Mouse (Mus musculus): Measurements from ENCODE around the gene Baiap2l1. TPM values are rescaled to one million over a fixed set of nuclear protein-coding genes. Genes with fewer than 3 reads are reported as not detected.

Baiap2l1 gene
- polyA plus RNA-seq, 1 experiment: 68.8 TPM

GRCm38 (mm10) chr5:144279081-144279541 lies 78.8 kb downstream of the Baiap2l1 start:
- Histone ChIP-seq H3K4me3 (no peak overlapping the region), H3K27me3 (ENCODE audit: control insufficient read depth, insufficient read depth, insufficient read length) (no peaks in the 10 kb centered on the region), H3K36me3 (ENCODE audit: control insufficient read depth, insufficient read depth) (peaks cover 66% of the 10 kb centered on the region), H3K4me2 (ENCODE audit: low read depth) (no peak overlapping the region), H3ac (ENCODE audit: control insufficient read depth, insufficient read length) (no peak overlapping the region), H3K79me2 (ENCODE audit: control insufficient read depth, insufficient read depth) (no peaks in the 10 kb centered on the region)
- TF ChIP-seq POLR2AphosphoS2 (IDR thresholded peaks at IDR 0.05; ENCODE audit: insufficient read length, low read depth) (peak; percentile 54), CEBPB (IDR thresholded peaks at IDR 0.05; ENCODE audit: insufficient read depth, poor library complexity, severe bottlenecking) (no peak), REST (IDR thresholded peaks at IDR 0.05; ENCODE audit: insufficient read depth, insufficient read length) (no peak)

DNA sequence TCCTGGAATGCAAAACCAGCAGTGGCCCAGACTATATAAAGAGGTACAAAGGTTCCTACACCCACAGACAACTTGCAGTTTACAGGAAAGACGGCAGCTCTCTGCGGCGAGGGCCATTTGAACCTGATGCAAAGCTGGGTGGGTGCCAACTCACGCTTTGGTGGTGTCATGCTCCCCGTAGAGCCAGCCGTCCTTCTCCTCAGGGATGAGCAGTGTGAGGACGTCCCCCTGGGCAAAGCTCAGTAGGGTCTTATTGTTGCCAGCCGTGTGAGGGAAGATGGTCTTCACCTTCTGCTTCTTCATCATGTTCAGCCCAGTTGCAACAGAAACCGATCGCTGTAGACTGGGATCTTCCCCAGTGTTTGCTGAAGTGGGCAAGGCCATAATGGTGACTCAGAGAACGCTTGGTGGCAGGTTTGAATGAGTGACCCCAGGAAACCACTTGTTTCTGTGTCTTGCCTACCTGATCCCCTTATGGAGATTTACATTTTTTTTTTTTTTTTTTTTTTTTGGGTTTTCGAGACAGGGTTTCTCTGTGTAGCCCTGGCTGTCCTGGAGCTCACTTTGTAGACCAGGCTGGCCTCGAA lies 79.4 kb downstream of the Baiap2l1 start:
- H3K27me3 ChIP-seq (ENCODE audit: control insufficient read depth, insufficient read depth, insufficient read length): no peaks in the 10 kb centered on the region
- H3ac ChIP-seq (ENCODE audit: control insufficient read depth, insufficient read length): no peak overlapping the region
- peaks cover 66% of the 10 kb centered on the region for H3K36me3 ChIP-seq (ENCODE audit: control insufficient read depth, insufficient read depth)
- H3K79me2 ChIP-seq (ENCODE audit: control insufficient read depth, insufficient read depth): no peaks in the 10 kb centered on the region
- no peak overlapping the region for H3K4me2 ChIP-seq (ENCODE audit: low read depth)
- no peak overlapping the region for H3K4me3 ChIP-seq
- TF ChIP-seq USF1 (IDR thresholded peaks at IDR 0.05; ENCODE audit: low read depth): no peak
- no peak for TF ChIP-seq E2F4 (IDR thresholded peaks at IDR 0.05; ENCODE audit: insufficient read depth)
- peak; percentile 41 for TF ChIP-seq POLR2AphosphoS2 (IDR thresholded peaks at IDR 0.05; ENCODE audit: insufficient read length, low read depth)

DNA sequence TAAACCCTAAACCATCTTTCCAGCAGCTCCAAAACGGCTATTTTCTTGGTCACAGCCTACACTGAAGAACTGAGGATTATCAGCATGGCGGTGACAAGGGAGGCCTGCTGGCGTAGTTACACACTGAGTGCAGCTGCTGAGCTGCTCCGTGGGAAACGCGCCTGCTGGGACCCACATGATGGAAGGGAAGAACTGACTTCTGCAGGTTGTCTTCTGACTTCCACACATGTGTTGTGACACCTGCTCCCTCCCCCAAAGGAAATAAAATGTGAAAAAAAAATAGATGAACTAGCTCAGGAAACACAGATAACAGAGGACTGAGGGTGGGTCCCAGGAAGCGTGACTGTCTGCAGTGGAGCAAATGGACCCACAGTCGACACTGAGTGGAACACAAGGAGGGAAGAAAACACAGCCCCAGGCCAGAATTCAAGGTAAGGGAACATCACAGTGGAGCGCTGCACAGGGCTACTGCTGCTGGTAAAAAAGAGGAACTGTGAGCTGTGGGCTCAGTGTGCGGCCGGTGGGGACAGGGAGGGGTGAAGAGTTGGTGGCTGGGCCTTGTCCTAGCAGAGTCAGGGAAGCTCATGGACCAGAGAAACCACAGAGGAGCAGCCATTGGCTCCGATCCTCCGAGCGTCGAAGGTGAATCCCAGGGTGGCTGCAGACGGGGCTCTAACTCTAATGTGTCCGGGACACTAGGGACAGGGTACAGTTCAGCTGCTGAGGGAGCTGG lies 80.8 kb downstream of the Baiap2l1 start:
- Histone ChIP-seq H3K79me2 (ENCODE audit: control insufficient read depth, insufficient read depth) (no peaks in the 10 kb centered on the region), H3K27me3 (ENCODE audit: control insufficient read depth, insufficient read depth, insufficient read length) (no peaks in the 10 kb centered on the region), H3K4me2 (ENCODE audit: low read depth) (no peak overlapping the region), H3ac (ENCODE audit: control insufficient read depth, insufficient read length) (no peak overlapping the region), H3K36me3 (ENCODE audit: control insufficient read depth, insufficient read depth) (peaks cover 52% of the 10 kb centered on the region), H3K4me3 (no peak overlapping the region)
- TF ChIP-seq POLR2AphosphoS2 (IDR thresholded peaks at IDR 0.05; ENCODE audit: insufficient read length, low read depth) (peak; percentile 4), USF1 (IDR thresholded peaks at IDR 0.05; ENCODE audit: low read depth) (no peak)

DNA sequence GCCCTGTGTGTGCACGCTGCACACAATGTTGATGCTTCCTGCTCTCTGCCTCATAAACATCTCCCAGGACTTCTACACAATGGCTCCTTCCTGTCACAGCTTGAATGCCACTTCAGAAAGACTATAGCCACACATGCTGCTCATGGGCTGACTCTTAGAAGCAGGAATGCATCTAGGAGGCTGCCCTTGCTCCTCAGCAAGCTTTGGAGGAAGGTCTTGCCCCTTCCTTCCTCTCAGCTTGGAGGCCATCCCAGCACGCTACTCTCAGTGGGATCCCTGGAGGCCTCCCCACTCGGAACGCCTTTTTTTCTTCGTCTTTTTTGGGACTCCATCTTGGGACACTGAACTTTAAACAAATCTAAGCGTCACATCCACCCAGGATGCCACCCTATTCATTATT lies 83.0 kb downstream of the Baiap2l1 start:
- Histone ChIP-seq H3K27me3 (ENCODE audit: control insufficient read depth, insufficient read depth, insufficient read length) (no peaks in the 10 kb centered on the region), H3K4me3 (no peak overlapping the region), H3K4me2 (ENCODE audit: low read depth) (no peak overlapping the region), H3K36me3 (ENCODE audit: control insufficient read depth, insufficient read depth) (peaks cover 42% of the 10 kb centered on the region), H3ac (ENCODE audit: control insufficient read depth, insufficient read length) (no peak overlapping the region), H3K79me2 (ENCODE audit: control insufficient read depth, insufficient read depth) (peaks cover 5% of the 10 kb centered on the region)
- no peak for TF ChIP-seq POLR2A (IDR thresholded peaks at IDR 0.05; ENCODE audit: insufficient read length, low read depth)
- TF ChIP-seq POLR2AphosphoS2 (IDR thresholded peaks at IDR 0.05; ENCODE audit: insufficient read length, low read depth): peak; percentile 23

DNA sequence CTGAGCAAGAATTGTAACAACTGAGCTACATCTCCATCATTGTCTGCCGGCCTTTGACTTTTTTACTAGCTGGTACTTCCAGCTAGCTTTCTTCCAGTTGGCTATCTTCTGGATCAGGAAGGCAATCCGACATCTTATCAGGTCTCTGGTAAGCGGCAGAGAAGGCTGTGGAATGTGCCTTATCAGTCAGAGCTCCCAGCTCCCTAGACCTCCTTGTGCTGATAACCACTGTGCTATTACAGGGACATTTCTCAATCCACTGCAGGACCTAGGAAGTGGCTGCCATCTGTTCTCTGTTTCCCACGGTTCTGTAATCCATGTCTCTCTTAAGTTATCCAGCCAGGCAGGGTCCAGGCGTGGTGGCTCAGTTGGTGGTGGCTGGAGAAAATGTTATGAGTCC lies 86.1 kb downstream of the Baiap2l1 start:
- Histone ChIP-seq H3K79me2 (ENCODE audit: control insufficient read depth, insufficient read depth) (peaks cover 5% of the 10 kb centered on the region), H3K4me2 (ENCODE audit: low read depth) (no peak overlapping the region), H3K36me3 (ENCODE audit: control insufficient read depth, insufficient read depth) (peaks cover 45% of the 10 kb centered on the region), H3K27me3 (ENCODE audit: control insufficient read depth, insufficient read depth, insufficient read length) (no peaks in the 10 kb centered on the region), H3ac (ENCODE audit: control insufficient read depth, insufficient read length) (no peak overlapping the region), H3K4me3 (no peak overlapping the region)
- TF ChIP-seq MYOG (IDR thresholded peaks at IDR 0.05; ENCODE audit: control insufficient read depth in 1 of 3, insufficient read depth in 1 of 3, insufficient read length in 2 of 3, low read depth in 2 of 3): peak in 1 of 3 experiments; percentile 19
- TF ChIP-seq E2F4 (IDR thresholded peaks at IDR 0.05; ENCODE audit: insufficient read depth): no peak
- TF ChIP-seq POLR2A (IDR thresholded peaks at IDR 0.05; ENCODE audit: insufficient read length, low read depth): no peak
- no peak for TF ChIP-seq TCF3 (IDR thresholded peaks at IDR 0.05; ENCODE audit: insufficient read length, low read depth)
- no peak for TF ChIP-seq TCF12 (IDR thresholded peaks at IDR 0.05; ENCODE audit: insufficient read depth, poor library complexity, severe bottlenecking)
- peak in 1 of 3 experiments; percentile 37 for TF ChIP-seq MYOD1 (IDR thresholded peaks at IDR 0.05; ENCODE audit: control insufficient read depth in 1 of 3, insufficient read length in 2 of 3, low read depth in 2 of 3)
- peak; percentile 59; the same call in 1 of the 2 replicates for TF ChIP-seq CEBPB (IDR thresholded peaks at IDR 0.05; ENCODE audit: insufficient read depth, poor library complexity, severe bottlenecking)

DNA sequence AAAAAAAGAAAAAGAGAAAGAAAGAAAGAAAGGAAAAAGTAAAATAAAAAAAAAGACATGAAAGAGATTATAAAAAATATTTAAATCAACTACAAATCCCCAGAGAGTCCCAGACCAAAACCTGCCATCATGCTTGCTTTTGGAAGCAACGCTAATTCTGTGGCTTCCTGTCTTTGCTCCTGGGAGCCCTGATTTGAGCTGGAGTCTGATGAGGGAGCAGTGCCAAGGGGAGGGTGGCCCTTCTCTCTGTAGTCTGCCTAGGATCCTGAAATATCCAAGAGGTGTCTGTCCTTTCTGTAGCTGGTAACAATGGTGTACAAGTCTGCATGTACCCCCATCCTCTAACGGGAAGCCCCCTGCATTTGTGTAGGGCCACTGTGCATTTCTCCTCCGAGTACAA lies 86.8 kb downstream of the Baiap2l1 start:
- TF ChIP-seq TCF3 (IDR thresholded peaks at IDR 0.05; ENCODE audit: insufficient read length, low read depth) (no peak), CEBPB (IDR thresholded peaks at IDR 0.05; ENCODE audit: insufficient read depth, poor library complexity, severe bottlenecking) (no peak), USF1 (IDR thresholded peaks at IDR 0.05; ENCODE audit: low read depth) (no peak), MYOD1 (IDR thresholded peaks at IDR 0.05; ENCODE audit: control insufficient read depth in 1 of 3, insufficient read length in 2 of 3, low read depth in 2 of 3) (no peak), POLR2AphosphoS2 (IDR thresholded peaks at IDR 0.05; ENCODE audit: insufficient read length, low read depth) (no peak), POLR2A (IDR thresholded peaks at IDR 0.05; ENCODE audit: insufficient read length, low read depth) (no peak), E2F4 (IDR thresholded peaks at IDR 0.05; ENCODE audit: insufficient read depth) (no peak), MAX (IDR thresholded peaks at IDR 0.05; ENCODE audit: low read depth) (no peak), SRF (IDR thresholded peaks at IDR 0.05; ENCODE audit: control insufficient read depth, insufficient read length, low read depth) (no peak), TCF12 (IDR thresholded peaks at IDR 0.05; ENCODE audit: insufficient read depth, poor library complexity, severe bottlenecking) (no peak), REST (IDR thresholded peaks at IDR 0.05; ENCODE audit: insufficient read depth, insufficient read length) (no peak), MYOG (IDR thresholded peaks at IDR 0.05; ENCODE audit: control insufficient read depth in 1 of 3, insufficient read depth in 1 of 3, insufficient read length in 2 of 3, low read depth in 2 of 3) (no peak)
- no peak overlapping the region for H3K4me2 ChIP-seq (ENCODE audit: low read depth)
- H3ac ChIP-seq (ENCODE audit: control insufficient read depth, insufficient read length): no peak overlapping the region
- H3K4me3 ChIP-seq: no peak overlapping the region
- H3K36me3 ChIP-seq (ENCODE audit: control insufficient read depth, insufficient read depth): peaks cover 47% of the 10 kb centered on the region
- no peaks in the 10 kb centered on the region for H3K27me3 ChIP-seq (ENCODE audit: control insufficient read depth, insufficient read depth, insufficient read length)
- H3K79me2 ChIP-seq (ENCODE audit: control insufficient read depth, insufficient read depth): peaks cover 5% of the 10 kb centered on the region

Measured in myocyte (in vitro differentiated cells).